Mouse (Mus musculus): ENCODE data around the gene Cdk12.
"Not testable (repeated sequence)": the region's sequence is repeated elsewhere in the genome, so short reads cannot be mapped to it uniquely, and the experiment has no call there.

The Cdk12 gene

DNA sequence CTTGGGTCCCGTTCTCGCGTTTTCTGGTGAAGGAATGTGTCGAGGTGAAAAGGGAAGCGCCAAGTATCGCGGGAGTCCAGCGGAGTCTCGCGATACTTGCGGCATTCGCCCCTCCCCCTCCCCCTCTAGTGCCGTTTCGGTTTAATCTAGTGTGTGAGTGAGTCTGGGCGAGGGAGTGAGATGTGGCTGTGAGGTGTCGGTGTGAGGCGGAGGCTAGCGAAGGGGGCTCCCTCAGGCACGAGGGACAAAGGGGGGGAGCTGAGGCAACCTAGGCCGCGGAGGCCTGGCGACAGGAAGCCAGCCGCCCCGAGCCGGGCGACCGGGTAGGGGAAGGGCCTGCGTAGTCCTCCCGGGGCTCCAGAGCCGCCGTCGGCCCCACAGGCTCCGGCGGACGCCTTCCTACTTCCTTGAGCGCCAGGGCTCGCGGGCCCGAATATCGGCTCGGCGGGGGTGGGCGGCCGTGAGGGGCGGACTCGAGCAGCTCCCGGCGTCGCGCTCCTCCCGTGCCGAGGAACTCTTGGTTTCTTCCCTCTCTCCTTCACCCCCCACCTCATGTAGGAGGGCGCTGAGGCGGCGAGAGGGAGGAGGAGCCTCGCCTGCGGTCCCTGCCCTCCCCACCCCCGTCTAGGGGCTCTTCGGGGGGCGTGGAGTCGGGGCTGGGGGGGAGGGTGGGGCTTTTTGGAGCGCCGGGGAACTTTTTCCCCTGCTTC is at the start of gene Cdk12:
Gene Cdk12, plus strand, starts transcription at position 419 of the 710 bp plus-strand sequence.
- peak; percentile 97 for DNase-seq (ENCODE audit: low read depth)

DNA sequence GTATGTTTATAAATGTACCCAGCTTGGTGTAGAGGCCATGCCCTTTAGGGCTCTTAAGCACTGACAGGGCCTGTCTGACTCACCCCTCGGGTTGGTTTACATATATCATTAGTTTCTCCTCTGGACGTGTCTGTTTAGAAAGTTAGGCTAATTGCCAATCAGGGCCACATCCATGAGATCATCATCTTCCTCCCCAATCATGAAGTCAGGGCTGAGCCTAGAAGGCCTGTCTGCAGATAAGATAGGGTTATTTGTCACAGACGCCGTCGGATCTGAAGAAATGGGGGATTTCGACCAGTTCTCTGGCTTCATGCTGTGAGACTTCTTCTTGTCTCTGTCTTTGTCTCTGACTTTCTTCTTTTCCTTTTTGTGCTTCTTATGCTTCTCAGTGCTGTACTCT is 47.8 kb upstream of the Cdk12 start:
- no peak for DNase-seq (ENCODE audit: low read depth)

DNA sequence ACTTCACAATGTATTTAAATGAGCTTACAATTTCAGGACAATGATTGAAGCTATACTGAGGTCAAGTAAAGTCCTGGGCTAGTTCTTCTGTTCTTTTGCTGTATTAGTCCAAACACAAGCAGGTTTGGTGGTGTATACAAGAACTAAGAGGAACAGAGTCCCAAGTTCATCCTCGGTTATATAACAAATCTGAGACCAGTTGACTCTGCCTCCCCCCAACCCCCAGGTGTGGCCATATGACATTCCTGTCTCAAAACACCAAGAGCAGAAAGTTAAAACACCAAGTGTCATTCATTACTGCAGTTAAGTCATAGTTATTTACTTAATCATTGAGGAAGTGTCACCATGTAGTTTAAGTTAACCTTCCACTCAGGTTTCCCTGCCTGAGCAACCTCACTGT is 34.5 kb upstream of the Cdk12 start:
- DNase-seq (ENCODE audit: low read depth) = no peak

DNA sequence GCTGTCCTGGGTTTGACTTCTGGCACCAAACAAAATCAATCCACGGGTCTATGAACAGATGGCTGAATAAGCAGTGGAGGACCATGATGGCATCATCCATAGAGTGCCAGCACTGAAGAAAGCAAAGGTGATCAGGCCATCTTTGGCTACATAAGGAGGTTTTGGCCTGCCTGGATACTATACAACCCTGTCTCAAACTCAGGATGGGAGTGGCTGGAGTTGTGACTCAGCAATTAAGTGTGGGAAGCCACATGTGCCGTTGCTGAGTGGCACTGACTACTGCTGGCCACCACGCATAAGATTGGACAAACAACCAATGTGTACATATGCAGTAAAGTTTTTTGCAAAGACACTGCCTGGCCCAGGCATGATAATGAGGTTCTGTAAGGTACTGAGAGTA is 20.7 kb upstream of the Cdk12 start:
- not testable (repeated sequence) for DNase-seq (ENCODE audit: low read depth)

DNA sequence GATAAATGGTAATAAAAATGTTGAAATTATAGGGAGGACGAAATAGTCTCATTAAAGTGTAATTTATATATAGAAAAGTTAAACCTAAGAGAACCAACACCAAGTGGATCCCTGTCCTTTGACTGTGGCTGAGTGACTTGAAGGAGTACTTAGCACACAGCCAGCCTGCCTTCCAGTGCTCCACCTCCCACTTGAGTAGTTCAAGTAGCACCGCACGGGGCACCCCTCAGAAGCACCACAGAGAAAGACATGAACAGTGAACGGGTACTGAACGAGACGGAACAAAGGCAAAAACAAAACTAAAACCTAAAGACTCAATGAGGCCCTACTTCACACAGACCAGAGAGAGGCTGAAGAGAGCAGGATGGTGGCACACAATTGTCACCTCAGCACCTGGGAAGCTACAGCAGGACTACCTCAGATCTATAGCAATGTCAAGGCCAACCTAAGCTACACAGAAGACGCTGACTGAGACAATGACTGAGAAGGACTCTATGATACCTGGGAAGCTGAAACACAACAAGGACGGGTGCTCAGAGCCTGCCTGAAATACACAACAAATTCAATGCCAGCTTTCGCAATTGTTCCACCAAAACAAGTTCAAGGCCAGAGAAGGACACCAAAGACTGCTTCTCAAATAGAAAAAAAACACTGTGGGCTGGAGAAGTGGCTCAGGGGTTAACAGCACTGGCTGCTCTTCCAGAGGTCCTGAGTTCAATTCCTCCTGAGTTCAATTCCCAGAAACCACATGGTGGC is 15.0 kb upstream of the Cdk12 start:
- no peak for DNase-seq (ENCODE audit: low read depth)

DNA sequence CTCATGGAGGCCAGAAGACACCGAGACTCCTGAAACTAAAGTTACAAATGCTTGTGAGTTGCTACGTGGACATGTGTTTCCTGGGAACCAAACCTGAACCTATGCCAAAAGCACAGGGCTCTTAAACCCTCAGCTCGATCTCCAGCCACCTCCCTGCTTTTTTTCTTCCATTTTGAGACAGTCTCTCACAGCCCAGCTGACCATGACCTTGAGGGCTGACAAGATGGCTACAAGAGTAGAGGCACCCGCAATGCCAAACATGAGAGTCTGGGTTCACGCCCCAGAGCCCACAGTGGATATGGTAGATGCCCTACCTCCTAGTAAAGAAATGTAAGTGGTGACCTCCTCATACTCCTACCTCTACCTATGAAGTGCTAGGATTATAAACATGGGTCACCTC is 12.0 kb upstream of the Cdk12 start:
- no peak for DNase-seq (ENCODE audit: low read depth)

DNA sequence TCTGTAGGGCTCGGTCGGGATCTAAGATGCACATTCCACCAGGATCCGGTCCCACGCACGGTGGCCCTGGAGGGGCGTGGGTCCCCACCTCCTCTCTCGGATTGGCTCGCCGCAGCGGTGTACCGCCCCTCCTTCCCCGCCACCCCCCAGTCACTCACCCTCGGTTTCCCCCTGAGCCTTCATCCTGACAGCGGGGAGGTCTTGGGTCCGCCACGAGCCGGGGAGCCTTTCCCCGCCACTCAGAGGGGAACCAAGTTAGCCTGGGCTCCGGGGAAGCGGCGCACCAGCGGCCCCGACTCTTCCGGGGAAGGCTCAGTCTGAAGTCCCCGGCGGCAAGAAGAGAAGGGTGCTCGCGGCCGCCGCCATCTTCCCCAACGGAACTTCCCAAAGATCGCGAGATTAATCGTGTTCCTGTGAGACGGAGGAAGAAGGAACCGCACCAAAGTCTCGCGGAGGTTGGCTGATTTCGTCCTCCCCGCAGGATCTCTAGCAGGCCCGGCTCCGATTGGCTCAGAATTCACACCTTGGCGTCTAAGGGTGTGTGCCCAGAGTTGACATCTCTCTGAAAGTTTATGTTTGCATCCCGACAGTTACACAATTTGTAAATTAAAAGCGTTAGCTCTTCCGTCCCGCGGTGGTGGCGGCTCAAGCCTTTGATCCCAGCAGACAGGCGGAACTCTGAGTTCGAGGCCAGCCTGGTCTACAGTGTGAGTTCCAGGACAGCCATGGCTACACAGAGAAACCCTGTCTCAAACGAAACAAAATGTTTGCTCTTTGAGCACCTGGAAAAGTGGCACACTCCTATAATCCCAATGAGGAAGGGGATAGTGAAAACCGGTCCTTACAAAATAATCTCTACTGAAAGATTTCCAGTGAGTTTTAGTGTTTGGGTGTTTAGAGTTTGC is 9.7 kb upstream of the Cdk12 start, which contains the start of gene Med1:
Gene Med1, minus strand, starts transcription at position 393 of the 905 bp plus-strand sequence.
- DNase-seq (ENCODE audit: low read depth) = peak; percentile 93

DNA sequence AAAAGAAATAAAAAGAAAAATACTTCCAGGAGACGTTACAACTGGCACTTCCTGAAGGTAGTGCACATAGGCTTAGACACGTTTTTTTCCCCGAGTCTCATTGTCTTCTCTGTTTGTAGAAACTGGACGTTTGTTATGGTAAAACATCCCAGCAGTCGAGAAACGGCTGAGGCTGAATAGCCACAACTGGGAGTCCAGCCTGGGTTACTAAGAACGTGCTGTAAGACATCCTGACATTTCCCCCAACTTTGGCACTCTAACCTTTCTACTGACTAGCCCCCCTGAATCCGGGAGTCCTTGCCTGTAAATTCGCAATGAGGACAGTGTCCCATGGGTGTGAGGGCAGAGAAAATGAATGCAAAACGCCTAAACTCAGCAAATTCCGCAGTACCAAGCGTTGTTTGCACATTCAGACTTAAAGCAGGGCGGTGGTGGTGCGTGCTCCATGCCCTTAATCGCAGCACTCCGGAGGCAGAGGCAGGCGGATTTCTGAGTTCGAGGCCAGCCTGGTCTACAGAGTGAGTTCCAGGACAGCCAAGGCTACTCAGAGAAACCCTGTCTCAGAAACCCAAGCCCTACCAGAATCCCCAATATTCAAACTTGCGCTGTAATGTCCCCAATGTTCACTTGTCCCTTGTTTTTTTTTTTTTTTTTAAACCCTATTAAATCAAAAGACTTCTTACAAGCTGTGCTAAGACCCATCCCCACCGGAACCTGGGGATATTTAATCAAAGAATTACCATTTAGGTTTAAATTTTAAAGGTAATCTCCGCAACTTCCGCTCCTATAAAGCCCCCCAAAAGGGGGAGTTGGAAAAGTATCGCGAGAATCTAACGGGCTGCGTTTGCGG is 843 bp upstream of the Cdk12 start:
- DNase-seq (ENCODE audit: low read depth) = peak; percentile 15

DNA sequence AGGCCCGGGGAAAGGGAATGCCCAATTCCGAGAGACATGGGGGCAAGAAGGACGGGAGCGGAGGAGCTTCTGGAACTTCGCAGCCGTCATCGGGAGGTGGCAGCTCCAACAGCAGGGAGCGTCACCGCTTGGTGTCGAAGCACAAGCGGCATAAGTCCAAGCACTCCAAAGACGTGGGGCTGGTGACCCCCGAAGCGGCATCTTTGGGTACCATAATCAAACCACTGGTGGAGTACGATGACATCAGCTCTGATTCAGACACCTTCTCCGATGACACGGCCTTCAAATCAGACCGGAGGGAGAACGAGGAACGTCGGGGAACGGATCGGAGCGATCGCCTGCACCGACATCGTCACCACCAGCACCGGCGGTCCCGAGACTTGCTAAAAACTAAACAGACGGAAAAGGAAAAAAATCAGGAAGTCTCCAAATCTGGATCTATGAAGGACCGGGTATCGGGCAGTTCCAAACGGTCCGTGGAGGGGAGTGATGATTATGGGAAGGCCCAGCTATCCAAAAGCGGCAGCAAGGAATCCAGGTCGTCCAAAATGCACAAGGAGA is 572 bp downstream of the Cdk12 start:
- DNase-seq (ENCODE audit: low read depth) = no peak

DNA sequence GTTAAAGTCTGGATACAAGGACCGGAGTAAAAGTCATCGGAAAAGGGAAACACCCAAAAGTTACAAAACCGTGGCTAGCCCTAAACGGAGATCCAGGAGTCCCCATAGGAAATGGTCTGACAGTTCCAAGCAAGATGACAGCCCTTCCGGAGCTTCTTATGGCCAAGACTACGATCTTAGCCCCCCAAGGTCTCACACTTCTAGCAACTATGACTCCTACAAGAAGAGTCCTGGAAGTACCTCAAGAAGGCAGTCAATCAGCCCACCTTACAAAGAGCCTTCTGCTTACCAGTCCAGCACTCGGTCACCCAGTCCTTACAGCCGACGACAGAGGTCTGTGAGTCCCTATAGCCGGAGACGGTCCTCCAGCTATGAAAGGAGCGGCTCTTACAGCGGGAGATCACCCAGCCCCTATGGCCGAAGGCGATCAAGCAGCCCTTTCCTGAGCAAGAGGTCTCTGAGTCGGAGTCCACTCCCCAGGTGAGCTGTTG is 1.1 kb downstream of the Cdk12 start:
- DNase-seq (ENCODE audit: low read depth) = no peak

DNA sequence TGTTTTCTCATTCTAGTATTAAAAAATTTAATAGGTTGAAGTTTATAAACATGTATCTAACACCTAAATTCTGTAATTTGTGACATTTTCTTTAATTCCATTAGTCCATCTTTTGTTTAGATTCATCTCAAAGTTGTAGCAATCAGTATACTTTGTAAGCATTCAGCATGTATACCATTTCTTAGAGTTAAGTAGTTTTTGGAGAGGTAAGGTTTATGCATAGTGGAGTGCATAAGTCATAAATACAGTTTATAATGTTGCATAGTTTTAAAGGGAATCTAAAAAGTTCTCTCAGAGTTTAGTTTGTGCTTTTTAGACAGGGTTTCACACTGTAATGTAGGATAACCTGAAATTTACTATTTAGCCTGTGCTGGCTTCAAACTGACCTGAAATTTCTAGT is 2.6 kb downstream of the Cdk12 start:
- DNase-seq (ENCODE audit: low read depth) = no peak

DNA sequence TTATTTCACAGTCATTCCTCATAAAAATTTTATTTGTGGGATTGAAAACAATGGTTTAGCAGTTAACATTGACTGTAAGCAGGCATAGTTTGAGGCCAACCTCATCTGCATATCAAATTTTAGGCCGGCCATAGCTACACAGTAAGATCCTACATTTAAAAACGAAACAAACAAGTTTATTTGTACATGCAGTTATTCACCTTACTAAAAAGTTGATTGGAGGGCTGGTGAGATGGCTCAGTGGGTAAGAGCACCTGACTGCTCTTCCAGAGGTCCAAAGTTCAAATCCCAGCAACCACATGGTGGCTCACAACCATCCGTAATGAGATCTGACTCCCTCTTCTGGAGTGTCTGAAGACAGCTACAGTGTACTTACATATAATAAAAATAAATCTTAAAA is 3.4 kb downstream of the Cdk12 start:
- DNase-seq (ENCODE audit: low read depth) = not testable (repeated sequence)

DNA sequence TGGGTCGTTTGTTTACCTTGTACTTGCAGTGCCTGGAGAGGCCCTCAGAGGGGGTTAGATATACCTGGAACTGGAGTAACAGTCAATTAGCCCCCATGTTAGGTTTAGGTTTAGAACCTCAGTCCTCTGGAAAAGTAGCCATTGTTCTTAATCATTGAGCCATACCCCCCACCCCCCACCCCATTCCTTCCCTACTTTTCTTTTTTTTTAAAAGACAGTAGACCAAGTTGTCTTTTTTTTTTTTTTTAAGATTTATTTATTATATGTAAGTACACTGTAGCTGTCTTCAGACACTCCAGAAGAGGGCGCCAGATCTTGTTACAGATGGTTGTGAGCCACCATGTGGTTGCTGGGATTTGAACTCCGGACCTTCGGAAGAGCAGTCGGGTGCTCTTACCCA is 6.8 kb downstream of the Cdk12 start:
- not testable (repeated sequence) for DNase-seq (ENCODE audit: low read depth)

DNA sequence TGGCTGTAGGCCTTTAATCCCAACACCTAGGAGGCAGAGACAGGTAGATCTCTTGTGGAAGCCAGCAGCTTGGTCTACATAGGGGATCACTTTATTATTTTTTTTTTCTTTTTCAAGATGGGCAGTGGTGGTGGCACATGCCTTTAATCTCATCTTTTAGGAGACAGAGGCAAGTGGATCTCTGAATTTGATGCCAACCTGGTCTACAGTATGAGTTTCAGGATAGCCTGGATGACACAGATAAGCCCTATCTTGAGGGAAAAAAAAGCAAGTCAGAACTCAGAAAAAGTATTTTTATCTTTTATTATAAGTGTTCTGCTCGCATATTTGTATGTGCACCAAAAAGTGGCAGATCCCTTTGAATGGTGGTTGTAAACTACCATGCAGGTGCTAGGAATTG is 10.5 kb downstream of the Cdk12 start:
- DNase-seq (ENCODE audit: low read depth) = no peak

DNA sequence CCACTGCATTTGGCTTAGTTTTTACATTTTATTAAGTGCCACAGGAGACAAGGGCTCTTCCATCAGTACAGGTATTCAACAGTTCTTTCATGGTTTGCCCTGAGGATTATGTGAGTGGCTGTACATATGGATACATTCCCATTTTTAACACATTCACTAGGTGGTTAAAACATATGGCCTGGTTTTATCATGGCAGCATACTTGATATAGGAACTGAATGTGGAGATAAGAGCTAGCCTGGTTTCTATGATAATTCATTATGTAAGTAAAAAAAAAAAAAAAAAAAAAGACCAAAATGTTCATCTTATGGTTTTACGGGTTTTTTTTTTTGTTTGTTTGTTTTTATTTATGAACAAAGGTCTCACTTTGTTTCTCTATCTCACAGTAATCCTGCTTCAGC is 23.5 kb downstream of the Cdk12 start:
- no peak for DNase-seq (ENCODE audit: low read depth)

DNA sequence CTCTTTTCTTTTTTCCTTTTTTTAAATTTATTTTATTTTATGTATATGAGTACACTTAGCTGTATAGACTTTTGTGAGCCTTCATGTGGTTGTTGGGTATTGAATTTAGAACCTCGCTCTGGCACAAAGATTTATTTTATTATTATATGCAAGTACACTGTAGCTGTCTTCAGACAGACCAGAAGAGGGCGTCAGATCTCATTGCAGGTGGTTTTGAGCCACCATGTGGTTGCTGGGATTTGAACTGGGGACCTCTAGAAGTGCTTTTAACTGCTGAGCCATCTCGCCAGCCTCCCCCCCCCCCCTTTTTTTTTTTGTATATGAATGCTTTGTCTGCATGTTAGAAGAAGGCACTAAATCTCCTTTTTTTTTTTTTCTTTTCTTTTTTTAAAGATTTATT is 35.6 kb downstream of the Cdk12 start:
- no peak for DNase-seq (ENCODE audit: low read depth)

DNA sequence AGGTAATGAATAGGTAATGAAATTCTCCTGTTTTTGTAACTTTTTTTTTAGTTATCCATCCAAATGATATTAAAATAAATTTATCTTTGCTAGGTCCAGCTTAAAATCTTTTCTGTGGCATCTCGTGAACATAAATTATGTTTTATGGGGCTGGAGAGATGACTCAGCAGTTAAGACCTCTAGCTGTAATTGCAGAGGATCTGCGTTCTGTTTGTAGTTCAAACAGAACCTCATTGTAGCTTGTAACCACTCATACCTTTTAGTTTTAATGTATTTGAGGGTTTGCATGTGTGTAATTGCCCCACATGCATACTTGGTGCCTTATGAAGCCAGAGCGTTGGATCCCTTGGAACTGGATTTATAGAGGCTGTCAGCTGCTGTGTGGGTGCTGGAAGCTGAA is 36.1 kb downstream of the Cdk12 start:
- no peak for DNase-seq (ENCODE audit: low read depth)

DNA sequence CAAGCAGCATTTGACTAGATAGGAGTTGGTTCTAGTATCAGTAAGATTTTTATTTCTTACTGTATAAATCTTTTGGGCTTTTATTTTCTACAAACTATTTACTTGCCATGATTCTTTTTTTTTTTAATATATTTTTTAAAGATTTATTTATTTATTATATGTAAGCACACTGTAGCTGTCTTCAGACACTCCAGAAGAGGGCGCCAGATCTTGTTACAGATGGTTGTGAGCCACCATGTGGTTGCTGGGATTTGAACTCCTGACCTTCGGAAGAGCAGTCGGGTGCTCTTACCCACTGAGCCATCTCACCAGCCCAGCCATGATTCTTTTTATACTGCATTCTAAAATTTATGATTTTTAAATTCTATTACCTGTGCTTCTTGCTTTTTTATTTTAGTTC is 40.1 kb downstream of the Cdk12 start:
- DNase-seq (ENCODE audit: low read depth) = not testable (repeated sequence)

DNA sequence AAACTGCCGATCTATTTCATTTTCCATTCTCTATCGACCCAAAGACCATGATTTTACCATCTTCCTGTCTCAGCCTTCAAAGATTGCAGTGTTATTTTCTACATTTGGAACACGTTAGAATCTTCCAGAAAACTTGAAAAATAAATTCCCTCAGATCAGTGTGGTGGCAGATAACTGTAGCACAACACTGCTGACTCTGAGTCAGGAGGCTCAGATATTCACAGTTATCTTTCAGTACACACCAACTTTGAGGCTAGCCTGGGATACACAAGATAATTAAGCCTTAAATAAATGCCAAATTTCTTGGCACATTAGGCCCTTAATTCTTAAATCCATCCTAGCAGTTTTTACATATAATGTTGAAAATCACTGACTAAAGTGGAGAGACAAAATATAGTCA is 41.6 kb downstream of the Cdk12 start:
- DNase-seq (ENCODE audit: low read depth) = no peak

DNA sequence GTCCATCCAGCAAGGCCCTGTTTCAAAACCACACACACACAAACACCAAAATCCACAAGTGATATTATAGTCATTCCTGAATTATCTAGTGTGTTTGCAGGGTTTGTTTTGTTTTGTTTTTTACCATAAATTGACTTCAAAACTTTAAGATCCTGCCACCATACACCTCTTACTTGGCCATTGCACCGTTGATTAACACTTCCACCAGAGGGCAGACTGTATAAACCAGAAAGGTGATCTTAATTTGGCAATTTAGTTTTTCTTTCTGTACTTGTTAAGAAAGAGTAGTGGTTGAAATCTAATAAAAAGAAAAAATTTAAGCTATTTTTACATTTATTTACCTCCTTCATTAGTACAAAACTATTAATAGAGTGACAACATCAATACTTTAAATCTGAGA is 44.5 kb downstream of the Cdk12 start:
- DNase-seq (ENCODE audit: low read depth) = no peak

DNA sequence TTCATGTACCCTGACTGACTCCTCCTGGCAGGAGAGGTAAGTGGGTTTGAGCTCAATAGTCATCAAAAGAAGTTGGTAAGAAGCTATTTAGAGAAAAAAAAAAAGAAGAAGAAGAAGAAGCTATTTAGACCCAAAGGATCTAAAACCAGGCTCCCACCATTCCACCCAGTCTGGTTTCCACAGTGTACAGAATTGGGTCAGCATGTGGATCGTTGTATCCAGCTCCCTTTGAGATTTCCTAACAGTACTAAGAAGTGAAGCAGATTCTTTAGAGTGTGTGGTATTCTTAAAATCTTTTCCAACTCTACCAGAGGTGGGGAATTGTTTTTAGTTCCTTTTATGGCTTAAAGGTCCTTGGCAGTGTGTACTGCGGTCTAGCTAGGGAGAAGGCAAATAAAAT is 50.9 kb downstream of the Cdk12 start:
- DNase-seq (ENCODE audit: low read depth) = no peak

All from fibroblast of lung, adult 2 months (primary cell).